Mouse (Mus musculus) E14TG2a.4 (cell line): ENCODE data around the gene Clint1.

ENCODE experiments used
- CTCF ChIP-seq: conservative IDR thresholded peaks from 2 replicates; pipeline ENCODE4 v1.5.1; 2014; ENCODE audit warnings: low read length
- NANOG ChIP-seq: IDR thresholded peaks from 2 replicates; pipeline ENCODE4 v1.6.1; 2014; ENCODE audit warnings: borderline replicate concordance, low read length, mixed read lengths
- POU5F1 ChIP-seq: IDR thresholded peaks from 2 replicates; pipeline ENCODE4 v1.6.1; 2014; ENCODE audit warnings: low read length, borderline replicate concordance

GRCm38 (mm10) chr11:45960003-45960402, 108.2 kb downstream of the Clint1 start:
- no peak for TF ChIP-seq CTCF
- TF ChIP-seq NANOG, result no peak
- TF ChIP-seq POU5F1, result no peak
